Mouse (Mus musculus): ENCODE results near the gene Cdsn. TPM values are rescaled to one million over a fixed set of nuclear protein-coding genes. Genes with fewer than 3 reads are reported as not detected.

Gene Cdsn
- total and polyA plus RNA-seq, 3 experiments = 0.08 to 0.79 TPM; not detected in 1

- Histone ChIP-seq H3K27ac (ENCODE audit: control insufficient read depth, low read depth, low read length) (peak overlapping the region; percentile 94), H3K4me1 (ENCODE audit: control insufficient read depth in 1 of 2, insufficient read depth in 2 of 2, low read length in 2 of 2) (peaks cover 0 to 5% of the 10 kb centered on the region in 2 experiments; a peak in 2 of 4 replicates), H3K79me2 (ENCODE audit: control insufficient read depth, insufficient read depth, low read length, poor library complexity) (no peaks in the 10 kb centered on the region), H3K27me3 (ENCODE audit: control insufficient read depth in 1 of 2, insufficient read depth in 2 of 2, low read length in 2 of 2) (peaks cover 0 to 5% of the 10 kb centered on the region in 2 experiments; a peak in 1 of 4 replicates), H3K9ac (ENCODE audit: control insufficient read depth, low read depth, low read length, poor library complexity, severe bottlenecking) (peak overlapping the region; percentile 49), H3K9me3 (replicated peaks; ENCODE audit: insufficient read depth, low read length) (no peaks in the 10 kb centered on the region), H3K4me3 (ENCODE audit: control insufficient read depth in 1 of 2, insufficient read depth in 1 of 2, low read depth in 2 of 2, low read length in 2 of 2) (peak overlapping the region; percentile 55 to 60), H3K36me3 (ENCODE audit: control insufficient read depth in 1 of 2, insufficient read depth in 2 of 2, low read length in 2 of 2) (peaks cover 0 to 9% of the 10 kb centered on the region in 2 experiments; a peak in 2 of 4 replicates)
- no peak for TF ChIP-seq TCF12 (IDR thresholded peaks at IDR 0.05; ENCODE audit: low read depth, low read length)
- peak in 2 of 3 experiments; percentile 31 to 36; a peak in 4 of 6 replicates for TF ChIP-seq CTCF (IDR thresholded peaks at IDR 0.05 in 2 of 3, conservative IDR thresholded peaks at IDR 0.05 in 1 of 3; ENCODE audit: control insufficient read depth in 1 of 3, insufficient read depth in 1 of 3, low read depth in 2 of 3, low read length in 3 of 3, poor library complexity in 1 of 3, severe bottlenecking in 1 of 3)
- peak; percentile 82 for DNase-seq (ENCODE audit: low read depth, low spot score)
Measured at GRCm38 (mm10) chr17:35542761-35543411, 9.0 kb upstream of the Cdsn start.

- TF ChIP-seq JUND (IDR thresholded peaks at IDR 0.05; ENCODE audit: low read depth, low read length) (no peak), ETS1 (IDR thresholded peaks at IDR 0.05; ENCODE audit: low read depth, low read length) (peak; percentile 75), ELF1 (IDR thresholded peaks at IDR 0.05; ENCODE audit: low read depth, low read length) (peak; percentile 60; the same call in 1 of the 2 replicates), KAT2A (conservative IDR thresholded peaks at IDR 0.05; ENCODE audit: low read depth, low read length) (no peak), MXI1 (IDR thresholded peaks at IDR 0.05; ENCODE audit: low read depth, low read length) (peak; percentile 28), TCF12 (IDR thresholded peaks at IDR 0.05; ENCODE audit: low read depth, low read length) (0 out of 2 replicates have a peak, but pooled peaks have one; percentile 7), POLR2A (IDR thresholded peaks at IDR 0.05; ENCODE audit: control insufficient read depth in 1 of 2, insufficient read depth in 1 of 2, low read depth in 1 of 2, low read length in 2 of 2, poor library complexity in 1 of 2) (peak in 1 of 2 experiments; percentile 42; a peak in 2 of 4 replicates)
- H3K79me2 ChIP-seq (ENCODE audit: control insufficient read depth, insufficient read depth, low read length, poor library complexity) = no peaks in the 10 kb centered on the region
- H3K27me3 ChIP-seq (ENCODE audit: control insufficient read depth in 1 of 2, insufficient read depth in 2 of 2, low read length in 2 of 2) = peaks cover 0 to 2% of the 10 kb centered on the region in 2 experiments; a peak in 1 of 4 replicates
- peak overlapping the region; percentile 55 to 60 for H3K4me3 ChIP-seq (ENCODE audit: control insufficient read depth in 1 of 2, insufficient read depth in 1 of 2, low read depth in 2 of 2, low read length in 2 of 2)
- no peaks in the 10 kb centered on the region for H3K9me3 ChIP-seq (replicated peaks; ENCODE audit: insufficient read depth, low read length)
- peak overlapping the region; percentile 94 for H3K27ac ChIP-seq (ENCODE audit: control insufficient read depth, low read depth, low read length)
- peaks cover 0 to 5% of the 10 kb centered on the region in 2 experiments; a peak in 2 of 4 replicates for H3K4me1 ChIP-seq (ENCODE audit: control insufficient read depth in 1 of 2, insufficient read depth in 2 of 2, low read length in 2 of 2)
- peak; percentile 85 for DNase-seq (ENCODE audit: low read depth, low spot score)
- peaks cover 0 to 9% of the 10 kb centered on the region in 2 experiments; a peak in 2 of 4 replicates for H3K36me3 ChIP-seq (ENCODE audit: control insufficient read depth in 1 of 2, insufficient read depth in 2 of 2, low read length in 2 of 2)
- peak overlapping the region; percentile 49 for H3K9ac ChIP-seq (ENCODE audit: control insufficient read depth, low read depth, low read length, poor library complexity, severe bottlenecking)
Measured at GRCm38 (mm10) chr17:35543412-35543861, 8.5 kb upstream of the Cdsn start.

DNA sequence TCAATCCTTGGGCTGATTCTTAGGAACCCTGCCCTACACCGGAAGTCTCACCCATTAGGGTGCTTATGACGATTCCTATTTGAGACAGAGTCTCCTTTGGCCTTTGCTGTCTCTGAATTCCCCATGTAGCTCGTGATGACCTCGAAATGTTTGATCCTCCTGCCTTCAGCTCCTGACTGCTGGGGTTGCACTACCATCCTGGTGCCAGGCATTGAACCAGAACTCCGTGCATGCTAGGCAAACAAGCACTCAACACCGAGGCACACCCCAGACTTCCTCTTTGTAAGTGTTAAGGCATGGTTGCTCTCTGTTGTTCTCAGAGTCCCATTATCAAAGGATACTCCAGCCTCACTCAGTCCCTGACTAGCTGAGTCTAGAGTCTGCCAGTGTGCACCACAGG is 7.9 kb upstream of the Cdsn start:
- H3K27ac ChIP-seq (ENCODE audit: control insufficient read depth, low read depth, low read length) = peak overlapping the region; percentile 94
- H3K9me3 ChIP-seq (replicated peaks; ENCODE audit: insufficient read depth, low read length) = no peaks in the 10 kb centered on the region
- peaks cover 0 to 9% of the 10 kb centered on the region in 2 experiments; a peak in 2 of 4 replicates for H3K36me3 ChIP-seq (ENCODE audit: control insufficient read depth in 1 of 2, insufficient read depth in 2 of 2, low read length in 2 of 2)
- peaks cover 0 to 2% of the 10 kb centered on the region in 2 experiments; a peak in 1 of 4 replicates for H3K27me3 ChIP-seq (ENCODE audit: control insufficient read depth in 1 of 2, insufficient read depth in 2 of 2, low read length in 2 of 2)
- peak; percentile 80 for DNase-seq (ENCODE audit: low read depth, low spot score)
- peak overlapping the region; percentile 55 to 60 for H3K4me3 ChIP-seq (ENCODE audit: control insufficient read depth in 1 of 2, insufficient read depth in 1 of 2, low read depth in 2 of 2, low read length in 2 of 2)
- peaks cover 0 to 5% of the 10 kb centered on the region in 2 experiments; a peak in 2 of 4 replicates for H3K4me1 ChIP-seq (ENCODE audit: control insufficient read depth in 1 of 2, insufficient read depth in 2 of 2, low read length in 2 of 2)
- TF ChIP-seq SMC3 (IDR thresholded peaks at IDR 0.05; ENCODE audit: low read depth, low read length) (no peak), EP300 (IDR thresholded peaks at IDR 0.05; ENCODE audit: low read depth in 1 of 2, low read length in 2 of 2) (no peak), NELFE (IDR thresholded peaks at IDR 0.05; ENCODE audit: low read depth, low read length) (peak; percentile 40; the same call in 1 of the 2 replicates), UBTF (IDR thresholded peaks at IDR 0.05; ENCODE audit: borderline replicate concordance, insufficient read depth, low read depth, low read length) (no peak), POLR2AphosphoS5 (IDR thresholded peaks at IDR 0.05; ENCODE audit: borderline replicate concordance, low read depth, low read length) (no peak), NRF1 (IDR thresholded peaks at IDR 0.05; ENCODE audit: insufficient read depth, low read depth, low read length, poor library complexity, severe bottlenecking) (no peak), TBP (IDR thresholded peaks at IDR 0.05; ENCODE audit: low read depth, low read length) (0 out of 2 replicates have a peak, but pooled peaks have one; percentile 5), USF1 (IDR thresholded peaks at IDR 0.05; ENCODE audit: low read depth, low read length) (no peak), TCF12 (IDR thresholded peaks at IDR 0.05; ENCODE audit: low read depth, low read length) (no peak), BHLHE40 (IDR thresholded peaks at IDR 0.05; ENCODE audit: borderline replicate concordance, low read depth, low read length) (no peak), MAX (IDR thresholded peaks at IDR 0.05; ENCODE audit: low read length) (peak; percentile 61; the same call in 1 of the 2 replicates), POLR2AphosphoS2 (IDR thresholded peaks at IDR 0.05; ENCODE audit: low read length) (no peak)
- H3K9ac ChIP-seq (ENCODE audit: control insufficient read depth, low read depth, low read length, poor library complexity, severe bottlenecking) = peak overlapping the region; percentile 49
- H3K79me2 ChIP-seq (ENCODE audit: control insufficient read depth, insufficient read depth, low read length, poor library complexity) = no peaks in the 10 kb centered on the region

All from MEL (cell line).